Mouse (Mus musculus) G1E (cell line): ENCODE results near the gene Apol7a. TPM values are rescaled to one million over a fixed set of nuclear protein-coding genes. Genes with fewer than 3 reads are reported as not detected.

ENCODE experiments used
- ATAC-seq: 2 replicates; pipeline ENCODE4 v1.8.0; 2016; ENCODE audit warnings: mild to moderate bottlenecking; ENCODE audit not compliant: insufficient number of reproducible peaks, poor library complexity, low FRiP score, severe bottlenecking; ENCODE audit errors: extremely low read depth
- DNase-seq: peaks from one replicate; pipeline ENCODE4 v3.0.0; 2012; ENCODE audit warnings: low spot score
- H3K27me3 ChIP-seq: 2 replicates; pipeline ENCODE4 v1.6.1; 2012; ENCODE audit warnings: mild to moderate bottlenecking, low read length, inconsistent platforms; ENCODE audit not compliant: insufficient read depth
- H3K36me3 ChIP-seq: replicated peaks from 2 replicates; pipeline ENCODE3; 2012; ENCODE audit warnings: mild to moderate bottlenecking, inconsistent platforms
- H3K4me1 ChIP-seq: 2 replicates; pipeline ENCODE4 v1.6.1; 2012; ENCODE audit warnings: low read depth, low read length, inconsistent platforms, mixed read lengths; ENCODE audit not compliant: insufficient read depth
- H3K4me3 ChIP-seq: 2 replicates; pipeline ENCODE4 v1.5.1; 2012; ENCODE audit warnings: low read depth, mild to moderate bottlenecking, inconsistent platforms, low read length, moderate library complexity, mixed read lengths
- H3K9me3 ChIP-seq: replicated peaks from 2 replicates; pipeline ENCODE4 v1.6.1; 2012; ENCODE audit warnings: inconsistent platforms
- CTCF ChIP-seq: IDR thresholded peaks from 2 replicates; pipeline ENCODE4 v1.5.1; 2012; ENCODE audit warnings: low read depth, low read length, inconsistent platforms, mixed read lengths
- GATA1 ChIP-seq: IDR thresholded peaks from 2 replicates; pipeline ENCODE4 v1.6.1; 2012; ENCODE audit warnings: borderline replicate concordance, low read length, inconsistent platforms, mixed read lengths
- GATA2 ChIP-seq: IDR thresholded peaks from 2 replicates; pipeline ENCODE4 v1.6.1; 2012; ENCODE audit warnings: low read depth, low read length, inconsistent platforms, borderline replicate concordance
- POLR2AphosphoS5 ChIP-seq: IDR thresholded peaks from 2 replicates; pipeline ENCODE4 v1.6.1; 2012; ENCODE audit warnings: low read depth, low read length, inconsistent platforms; ENCODE audit not compliant: insufficient replicate concordance
- TAL1 ChIP-seq: conservative IDR thresholded peaks from 2 replicates; pipeline ENCODE4 v1.6.1; 2012; ENCODE audit warnings: low read depth, low read length, inconsistent platforms, mixed read lengths
- polyA plus RNA-seq: library from polyadenylated mRNA; stranded (reverse); fragments of >175 nt; gene quantifications from 2 replicates; pipeline ENCODE4 v1.2.3, GENCODE M21; 2012
- total RNA-seq, 2 experiments: library from RNA; stranded (forward) in 1 of 2; stranded (reverse) in 1 of 2; fragments of 200-1000 nt in 1 of 2; fragments of >200 nt in 1 of 2; fragmentation: Nextera tagmentation in 1 of 2; gene quantifications; 2 replicates each; pipeline ENCODE4 v1.2.3; 2014 to 2017

Apol7a gene
- total and polyA plus RNA-seq, 3 experiments, result 0.11 TPM; not detected in 2

DNA sequence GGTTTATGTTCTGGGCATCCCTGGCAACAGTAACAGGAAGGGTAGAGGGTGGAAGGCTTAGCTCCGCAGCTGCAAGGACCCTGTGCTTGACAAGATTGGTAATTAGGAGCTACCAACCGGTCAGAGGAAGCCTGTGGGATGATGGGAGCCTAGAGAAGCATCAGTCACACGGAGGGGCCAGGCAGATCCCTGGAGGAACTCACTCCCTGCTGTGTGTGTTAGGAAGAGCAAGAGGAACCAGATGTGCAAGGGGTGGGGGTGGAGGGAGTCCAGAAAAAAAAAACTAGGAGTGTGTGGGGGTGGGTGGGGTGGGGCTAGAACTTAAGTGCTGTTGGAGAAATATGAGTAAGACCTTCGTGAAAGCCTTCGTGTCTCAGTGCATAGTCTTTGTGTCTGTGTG lies 36.0 kb downstream of the Apol7a start:
- DNase-seq (no peak), ATAC-seq (no peak)
- Histone ChIP-seq H3K36me3 (no peaks in the 10 kb centered on the region), H3K27me3 (peaks cover 31% of the 10 kb centered on the region), H3K4me1 (peaks cover 6% of the 10 kb centered on the region; the same call in 1 of the 2 replicates), H3K4me3 (no peak overlapping the region), H3K9me3 (no peaks in the 10 kb centered on the region)
- no peak for TF ChIP-seq POLR2AphosphoS5
- TF ChIP-seq TAL1, result no peak
- TF ChIP-seq GATA2, result no peak
- no peak for TF ChIP-seq GATA1
- TF ChIP-seq CTCF, result no peak

DNA sequence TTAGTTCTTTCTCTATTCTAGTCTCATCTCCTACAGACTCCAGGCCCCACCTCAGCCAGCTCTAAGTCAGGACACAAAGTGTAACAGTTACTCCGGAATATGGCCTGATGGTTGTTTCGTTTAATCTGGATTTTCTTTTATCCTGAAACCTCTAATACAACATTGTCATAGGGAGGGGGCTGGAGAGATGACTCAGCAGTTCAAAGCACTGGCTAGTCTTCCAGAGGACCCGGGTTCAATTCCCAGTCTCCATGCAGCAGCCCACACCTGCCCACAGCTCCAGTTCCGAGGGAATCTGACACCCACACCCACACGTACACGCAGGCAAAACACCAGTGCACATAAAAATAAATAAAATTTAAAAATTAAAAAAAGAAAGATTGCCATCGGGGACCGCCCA lies 39.0 kb downstream of the Apol7a start:
- Histone ChIP-seq H3K9me3 (no peaks in the 10 kb centered on the region), H3K4me3 (no peak overlapping the region), H3K4me1 (peaks cover 17% of the 10 kb centered on the region), H3K27me3 (peaks cover 30% of the 10 kb centered on the region), H3K36me3 (no peaks in the 10 kb centered on the region)
- DNase-seq (no peak), ATAC-seq (no peak)
- no peak for TF ChIP-seq GATA2
- no peak for TF ChIP-seq CTCF
- no peak for TF ChIP-seq POLR2AphosphoS5
- TF ChIP-seq GATA1, result no peak
- no peak for TF ChIP-seq TAL1

GRCm38 (mm10) chr15:77359486-77359885 lies 39.4 kb downstream of the Apol7a start:
- Histone ChIP-seq H3K36me3 (no peaks in the 10 kb centered on the region), H3K9me3 (no peaks in the 10 kb centered on the region), H3K4me3 (no peak overlapping the region), H3K27me3 (peaks cover 30% of the 10 kb centered on the region), H3K4me1 (peaks cover 17% of the 10 kb centered on the region)
- no peak for DNase-seq
- ATAC-seq, result no peak
- TF ChIP-seq CTCF (no peak), POLR2AphosphoS5 (no peak), TAL1 (no peak), GATA1 (no peak), GATA2 (no peak)

- no peak for ATAC-seq
- Histone ChIP-seq H3K27me3 (peaks cover 30% of the 10 kb centered on the region), H3K4me3 (no peak overlapping the region)
These were observed 39.8 kb downstream of the Apol7a start for GRCm38 (mm10) chr15:77359084-77359483.

GRCm38 (mm10) chr15:77358320-77359040 lies 40.4 kb downstream of the Apol7a start:
- Histone ChIP-seq H3K36me3 (no peaks in the 10 kb centered on the region), H3K27me3 (peaks cover 28% of the 10 kb centered on the region), H3K4me1 (peaks cover 17% of the 10 kb centered on the region), H3K9me3 (no peaks in the 10 kb centered on the region), H3K4me3 (no peak overlapping the region)
- TF ChIP-seq TAL1, result no peak
- TF ChIP-seq CTCF, result peak; percentile 43
- ATAC-seq, result no peak
- DNase-seq, result peak; percentile 37

More at GRCm38 (mm10) chr15:77359084-77359483, 39.8 kb downstream of the Apol7a start:
- Histone ChIP-seq H3K4me1 (peaks cover 17% of the 10 kb centered on the region), H3K36me3 (no peaks in the 10 kb centered on the region), H3K9me3 (no peaks in the 10 kb centered on the region)
- no peak for DNase-seq
- no peak for TF ChIP-seq POLR2AphosphoS5
- TF ChIP-seq GATA2, result no peak
- TF ChIP-seq TAL1, result no peak
- TF ChIP-seq GATA1, result no peak
- TF ChIP-seq CTCF, result no peak

GRCm38 (mm10) chr15:77356248-77356810 lies 42.6 kb downstream of the Apol7a start:
- H3K9me3 ChIP-seq, result no peaks in the 10 kb centered on the region
- peaks cover 17% of the 10 kb centered on the region for H3K4me1 ChIP-seq
- DNase-seq, result no peak
- TF ChIP-seq POLR2AphosphoS5, result no peak
- TF ChIP-seq GATA1, result no peak
- TF ChIP-seq CTCF, result no peak
- no peak for TF ChIP-seq TAL1
- no peak for TF ChIP-seq GATA2
- peaks cover 21% of the 10 kb centered on the region; the same call in 1 of the 2 replicates for H3K27me3 ChIP-seq
- no peaks in the 10 kb centered on the region for H3K36me3 ChIP-seq
- peak overlapping the region; percentile 44; the same call in 1 of the 2 replicates for H3K4me3 ChIP-seq
- no peak for ATAC-seq
